Mouse (Mus musculus) splenic B cell, adult 2 months (primary cell): ENCODE results near the gene Qsox2.

Experiments used
- DNase-seq: peaks from one replicate; pipeline ENCODE4 v3.0.0-alpha.2; 2011; ENCODE audit warnings: low read depth, low spot score
- H3K27me3 ChIP-seq: 2 replicates; pipeline ENCODE4 v1.6.1; 2012; ENCODE audit warnings: mild to moderate bottlenecking, low read length, moderate library complexity, mixed read lengths; ENCODE audit not compliant: control insufficient read depth, poor library complexity, insufficient read depth, severe bottlenecking
- H3K36me3 ChIP-seq: 2 replicates; pipeline ENCODE4 v1.6.1; 2012; ENCODE audit warnings: mild to moderate bottlenecking, low read length, moderate library complexity, mixed read lengths; ENCODE audit not compliant: control insufficient read depth, poor library complexity, insufficient read depth, severe bottlenecking

Qsox2 gene

GRCm38 (mm10) chr2:26237290-26237782 lies at the start of gene Qsox2:
Gene Qsox2 (minus strand): TSS chr2:26237525.
- DNase-seq: peak; percentile 90
- Histone ChIP-seq H3K27me3 (no peaks in the 10 kb centered on the region), H3K36me3 (no peaks in the 10 kb centered on the region)

- H3K27me3 ChIP-seq: no peaks in the 10 kb centered on the region
- DNase-seq: no peak
- H3K36me3 ChIP-seq: no peaks in the 10 kb centered on the region
Measured at GRCm38 (mm10) chr2:26286391-26286790, 49.1 kb upstream of the Qsox2 start.

GRCm38 (mm10) chr2:26285804-26286203 lies 48.5 kb upstream of the Qsox2 start:
- Histone ChIP-seq H3K27me3 (no peaks in the 10 kb centered on the region), H3K36me3 (no peaks in the 10 kb centered on the region)
- DNase-seq: no peak

GRCm38 (mm10) chr2:26280594-26280993 lies 43.3 kb upstream of the Qsox2 start:
- no peak for DNase-seq
- Histone ChIP-seq H3K27me3 (no peaks in the 10 kb centered on the region), H3K36me3 (no peaks in the 10 kb centered on the region)

- Histone ChIP-seq H3K27me3 (no peaks in the 10 kb centered on the region), H3K36me3 (no peaks in the 10 kb centered on the region)
- DNase-seq: no peak
Measured at GRCm38 (mm10) chr2:26279712-26280111, 42.4 kb upstream of the Qsox2 start.

- DNase-seq: peak; percentile 19
- H3K27me3 ChIP-seq: no peaks in the 10 kb centered on the region
- H3K36me3 ChIP-seq: no peaks in the 10 kb centered on the region
Measured at GRCm38 (mm10) chr2:26273611-26274010, 36.3 kb upstream of the Qsox2 start.

GRCm38 (mm10) chr2:26268216-26268615 lies 30.9 kb upstream of the Qsox2 start:
- no peaks in the 10 kb centered on the region for H3K27me3 ChIP-seq
- no peaks in the 10 kb centered on the region for H3K36me3 ChIP-seq
- DNase-seq: no peak

GRCm38 (mm10) chr2:26266066-26266742 lies 28.9 kb upstream of the Qsox2 start:
- Histone ChIP-seq H3K27me3 (no peaks in the 10 kb centered on the region), H3K36me3 (no peaks in the 10 kb centered on the region)
- DNase-seq: no peak

- Histone ChIP-seq H3K27me3 (no peaks in the 10 kb centered on the region), H3K36me3 (no peaks in the 10 kb centered on the region)
- no peak for DNase-seq
Measured at GRCm38 (mm10) chr2:26265095-26265494, 27.8 kb upstream of the Qsox2 start.

- H3K27me3 ChIP-seq: no peaks in the 10 kb centered on the region
- DNase-seq: no peak
- H3K36me3 ChIP-seq: no peaks in the 10 kb centered on the region
Measured at GRCm38 (mm10) chr2:26264646-26265045, 27.3 kb upstream of the Qsox2 start.

- H3K27me3 ChIP-seq: no peaks in the 10 kb centered on the region
- no peaks in the 10 kb centered on the region for H3K36me3 ChIP-seq
- DNase-seq: no peak
Measured at GRCm38 (mm10) chr2:26257315-26258096, 20.2 kb upstream of the Qsox2 start.

GRCm38 (mm10) chr2:26254816-26255215 lies 17.5 kb upstream of the Qsox2 start:
- Histone ChIP-seq H3K36me3 (no peaks in the 10 kb centered on the region), H3K27me3 (no peaks in the 10 kb centered on the region)
- no peak for DNase-seq

- H3K27me3 ChIP-seq: no peaks in the 10 kb centered on the region
- DNase-seq: no peak
- no peaks in the 10 kb centered on the region for H3K36me3 ChIP-seq
Measured at GRCm38 (mm10) chr2:26252514-26253206, 15.3 kb upstream of the Qsox2 start.

- DNase-seq: no peak
- Histone ChIP-seq H3K27me3 (no peaks in the 10 kb centered on the region), H3K36me3 (no peaks in the 10 kb centered on the region)
Measured at GRCm38 (mm10) chr2:26247531-26247930, 10.2 kb upstream of the Qsox2 start.

GRCm38 (mm10) chr2:26240841-26241240 lies 3.5 kb upstream of the Qsox2 start:
- Histone ChIP-seq H3K36me3 (no peaks in the 10 kb centered on the region), H3K27me3 (no peaks in the 10 kb centered on the region)
- DNase-seq: no peak
